Mouse (Mus musculus): ENCODE measurements around the gene Dll3. TPM values are rescaled to one million over a fixed set of nuclear protein-coding genes. Genes with fewer than 3 reads are reported as not detected.

Gene Dll3
- polyA plus RNA-seq, 1 experiment from 2014 or later = 3.7 TPM

Other genes starting within 250 kb of the Dll3 start
- 0.40 and 0.73 TPM in 2 replicates for gene Fcgbp, start 231.0 kb downstream of the Dll3 start, polyA plus RNA-seq (2016; fragmentation: Nextera tagmentation; extraction: Ambion mirVana)
- 0.04 TPM in 2 replicates for gene 9530053A07Rik, start 172.8 kb downstream of the Dll3 start, polyA plus RNA-seq (2016; fragmentation: Nextera tagmentation; extraction: Ambion mirVana)
- 155 TPM in 2 replicates for gene Fbl, start 132.5 kb downstream of the Dll3 start, polyA plus RNA-seq (2016; fragmentation: Nextera tagmentation; extraction: Ambion mirVana)
- gene Dyrk1b, start 122.8 kb downstream of the Dll3 start, polyA plus RNA-seq (2016; fragmentation: Nextera tagmentation; extraction: Ambion mirVana) = 18.3 and 19.8 TPM in 2 replicates
- 10.3 and 18.2 TPM in 2 replicates for gene Eid2, start 34.4 kb downstream of the Dll3 start, polyA plus RNA-seq (2016; fragmentation: Nextera tagmentation; extraction: Ambion mirVana)
- gene Eid2b, start 24.5 kb downstream of the Dll3 start, polyA plus RNA-seq (2016; fragmentation: Nextera tagmentation; extraction: Ambion mirVana) = 19.2 and 19.5 TPM in 2 replicates
- gene Selenov, start 11.1 kb downstream of the Dll3 start, polyA plus RNA-seq (2016; fragmentation: Nextera tagmentation; extraction: Ambion mirVana) = not detected in 2 replicates
- 162 and 170 TPM in 2 replicates for gene Timm50, start 9.8 kb upstream of the Dll3 start, polyA plus RNA-seq (2016; fragmentation: Nextera tagmentation; extraction: Ambion mirVana)
- gene Supt5, start 36.5 kb upstream of the Dll3 start, polyA plus RNA-seq (2016; fragmentation: Nextera tagmentation; extraction: Ambion mirVana) = 106 TPM in 2 replicates
- 836 and 855 TPM in 2 replicates for gene Rps16, start 48.4 kb upstream of the Dll3 start, polyA plus RNA-seq (2016; fragmentation: Nextera tagmentation; extraction: Ambion mirVana)
- gene Plekhg2, start 70.4 kb upstream of the Dll3 start, polyA plus RNA-seq (2016; fragmentation: Nextera tagmentation; extraction: Ambion mirVana) = 114 and 121 TPM in 2 replicates
- 7.8 and 8.6 TPM in 2 replicates for gene Zfp36, start 78.0 kb upstream of the Dll3 start, polyA plus RNA-seq (2016; fragmentation: Nextera tagmentation; extraction: Ambion mirVana)
- gene Med29, start 90.5 kb upstream of the Dll3 start, polyA plus RNA-seq (2016; fragmentation: Nextera tagmentation; extraction: Ambion mirVana) = 51.1 and 52.0 TPM in 2 replicates
- 82.2 and 85.5 TPM in 2 replicates for gene Paf1, start 90.7 kb upstream of the Dll3 start, polyA plus RNA-seq (2016; fragmentation: Nextera tagmentation; extraction: Ambion mirVana)
- gene Gmfg, start 135.2 kb upstream of the Dll3 start, polyA plus RNA-seq (2016; fragmentation: Nextera tagmentation; extraction: Ambion mirVana) = 7.5 and 8.3 TPM in 2 replicates
- gene Lrfn1, start 149.7 kb upstream of the Dll3 start, polyA plus RNA-seq (2016; fragmentation: Nextera tagmentation; extraction: Ambion mirVana) = 9.9 and 10.7 TPM in 2 replicates
- not detected in 2 replicates for gene Ifnl2, start 208.2 kb upstream of the Dll3 start, polyA plus RNA-seq (2016; fragmentation: Nextera tagmentation; extraction: Ambion mirVana)
- gene Ifnl3, start 220.6 kb upstream of the Dll3 start, polyA plus RNA-seq (2016; fragmentation: Nextera tagmentation; extraction: Ambion mirVana) = not detected in 2 replicates
- not detected in 2 replicates for gene Sycn, start 238.6 kb upstream of the Dll3 start, polyA plus RNA-seq (2016; fragmentation: Nextera tagmentation; extraction: Ambion mirVana)
- gene Nccrp1, start 245.0 kb upstream of the Dll3 start, polyA plus RNA-seq (2016; fragmentation: Nextera tagmentation; extraction: Ambion mirVana) = not detected in 2 replicates

Measured in embryonic facial prominence, embryonic 12.5 days (tissue).